Mouse (Mus musculus) megakaryocyte, embryonic 14.5 days (primary cell): ENCODE results near the gene Sec24b.

Experiments used
- FLI1 ChIP-seq: IDR thresholded peaks from 2 replicates; pipeline ENCODE4 v1.6.1; 2012; ENCODE audit warnings: low read length, inconsistent platforms, mixed read lengths
- GATA1 ChIP-seq: IDR thresholded peaks from 3 replicates; pipeline ENCODE4 v1.6.1; 2012; ENCODE audit warnings: mixed read lengths, low read length, inconsistent platforms, borderline replicate concordance

- TF ChIP-seq GATA1 (no peak), FLI1 (no peak)
These were observed 35.2 kb downstream of the Sec24b start for GRCm38 (mm10) chr3:130026181-130026580.
